Mouse (Mus musculus): ENCODE measurements around the gene Drg2.

The Drg2 gene

DNA sequence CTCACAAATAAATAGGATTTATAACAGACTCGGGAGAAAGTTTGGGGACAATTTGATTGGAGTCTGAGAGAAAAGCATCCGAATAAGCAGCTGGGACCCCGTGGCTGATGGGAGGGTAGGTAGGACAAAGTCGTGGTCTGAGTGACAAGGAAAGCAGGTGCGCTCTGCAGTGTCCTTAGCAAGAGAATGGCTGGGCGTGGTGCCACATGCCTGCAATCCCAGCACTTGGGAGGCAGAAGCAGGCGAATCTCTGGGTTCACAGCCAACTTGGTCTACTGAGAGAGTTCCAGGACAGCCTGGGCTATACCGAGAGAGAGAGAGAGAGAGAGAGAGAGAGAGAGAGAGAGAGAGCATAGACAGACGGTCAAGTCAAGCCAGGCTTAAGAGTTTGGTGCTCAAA lies 16.4 kb downstream of the Drg2 start:
- no peak for DNase-seq

GRCm38 (mm10) chr11:60474534-60474933 lies 20.1 kb downstream of the Drg2 start:
- DNase-seq, result no peak

GRCm38 (mm10) chr11:60475668-60476362 lies 21.4 kb downstream of the Drg2 start:
- no peak for DNase-seq

DNA sequence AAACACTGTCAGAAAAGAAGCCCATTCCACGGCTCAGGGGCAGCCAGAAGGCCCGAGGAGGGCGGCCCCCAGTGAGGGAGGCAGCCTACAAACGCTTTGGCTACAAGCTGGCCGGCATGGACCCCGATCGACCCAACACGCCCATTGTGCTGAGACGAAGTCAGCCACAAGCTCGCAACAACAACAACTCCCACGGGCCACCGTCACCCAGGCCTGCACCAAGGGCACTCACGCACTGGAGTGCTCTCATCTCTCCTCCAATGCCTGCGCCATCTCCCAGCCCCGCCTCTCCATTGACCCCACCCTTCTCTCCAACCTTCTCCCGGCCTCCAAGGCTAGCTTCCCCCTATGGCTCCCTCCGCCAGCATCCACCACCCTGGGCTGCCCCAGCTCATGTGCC lies 23.7 kb downstream of the Drg2 start:
- DNase-seq, result peak; percentile 74 to 82

GRCm38 (mm10) chr11:60486267-60486666 lies 31.9 kb downstream of the Drg2 start:
- DNase-seq, result no peak

DNA sequence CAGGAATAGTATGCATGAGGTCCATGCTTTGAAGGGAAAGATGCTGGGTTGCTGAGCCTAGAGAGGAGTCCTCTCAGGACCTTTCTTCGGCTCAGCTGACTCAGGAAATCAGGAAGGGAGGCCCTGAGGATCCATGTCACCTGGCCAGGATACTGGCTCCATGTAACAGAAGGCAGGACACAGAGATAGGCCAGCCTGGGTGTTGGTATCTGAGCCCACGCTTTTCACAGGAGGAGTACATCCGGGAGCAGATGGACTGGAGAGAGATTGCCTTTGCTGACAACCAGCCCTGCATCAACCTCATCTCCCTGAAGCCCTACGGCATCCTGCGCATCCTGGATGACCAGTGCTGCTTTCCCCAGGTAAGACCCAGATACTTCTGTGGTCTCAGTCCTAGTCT lies 38.3 kb downstream of the Drg2 start:
- DNase-seq, result no peak

- no peak for DNase-seq
Observed at GRCm38 (mm10) chr11:60495692-60496091, 41.3 kb downstream of the Drg2 start.

DNA sequence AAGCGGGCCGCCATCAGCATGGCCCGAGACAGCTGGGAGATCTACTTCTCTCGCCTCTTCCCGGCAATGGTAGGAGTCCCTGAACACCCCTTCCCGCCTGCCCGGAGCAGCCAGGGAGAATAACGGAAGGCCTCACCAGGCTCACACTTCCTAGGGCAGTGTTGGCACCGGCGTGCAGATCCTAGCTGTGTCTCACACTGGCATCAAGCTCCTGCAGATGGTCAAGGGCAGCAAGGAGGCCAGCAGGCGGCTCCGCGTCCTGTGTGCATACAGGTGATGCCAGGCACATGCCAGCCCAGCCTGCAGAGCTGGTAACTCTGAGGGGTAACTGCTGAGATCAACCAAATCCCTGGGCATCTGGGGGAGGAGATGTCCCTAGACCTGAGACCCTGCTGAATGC lies 52.9 kb downstream of the Drg2 start:
- no peak for DNase-seq

DNA sequence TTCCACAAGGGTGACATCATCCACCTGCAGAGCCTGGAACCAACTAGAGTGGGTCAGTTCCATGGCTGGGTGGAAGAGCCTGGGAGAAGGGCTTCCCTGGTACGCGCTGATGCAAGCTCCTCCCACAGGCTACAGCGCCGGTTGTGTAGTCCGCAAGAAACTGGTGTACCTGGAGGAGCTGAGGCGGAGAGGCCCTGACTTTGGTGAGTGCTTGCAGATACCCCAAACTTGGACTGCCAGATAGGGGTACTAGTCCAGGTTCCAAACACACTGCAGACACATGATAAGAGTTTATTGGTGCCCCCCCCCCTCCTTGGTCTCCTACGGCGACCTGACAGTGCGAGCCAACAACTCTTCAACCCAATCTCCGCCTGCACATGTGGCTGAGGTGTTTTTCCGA lies 54.6 kb downstream of the Drg2 start:
- DNase-seq, result peak in 1 of 2 experiments; percentile 17

- DNase-seq, result peak in 1 of 2 experiments; percentile 19
Observed at GRCm38 (mm10) chr11:60509500-60509899, 55.1 kb downstream of the Drg2 start.

GRCm38 (mm10) chr11:60511893-60512292 lies 57.5 kb downstream of the Drg2 start:
- DNase-seq, result no peak

GRCm38 (mm10) chr11:60512520-60512919 lies 58.1 kb downstream of the Drg2 start:
- no peak for DNase-seq

GRCm38 (mm10) chr11:60514941-60515340 lies 60.5 kb downstream of the Drg2 start:
- peak; percentile 74 to 82 for DNase-seq

DNA sequence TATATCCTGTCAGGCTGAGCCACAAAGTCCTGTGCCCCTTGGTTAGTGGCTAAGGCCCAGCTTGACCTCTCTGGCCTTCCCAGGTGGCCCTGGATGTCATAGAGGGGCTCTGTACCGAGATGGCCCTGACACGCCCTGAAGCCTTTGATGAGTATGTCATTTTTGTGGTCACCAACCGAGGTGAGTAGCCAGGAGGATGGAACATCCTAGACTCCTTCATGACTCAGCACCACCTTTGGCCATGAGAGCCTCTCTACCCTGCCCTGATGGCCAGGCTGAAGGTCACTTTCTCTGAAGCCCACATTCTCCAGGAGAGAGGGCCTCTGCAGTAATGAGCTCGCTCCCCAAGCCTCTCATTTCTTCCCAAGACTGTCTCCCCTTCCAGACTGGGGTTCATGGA lies 63.9 kb downstream of the Drg2 start:
- no peak for DNase-seq

Measured in lung, adult 18-20 months (tissue).